Mouse (Mus musculus): ENCODE results near the gene Vmn1r115.
"Not testable (repeated sequence)": the region's sequence is repeated elsewhere in the genome, so short reads cannot be mapped to it uniquely, and the experiment has no call there.

Vmn1r115 gene

GRCm38 (mm10) chr7:20844885-20845284, at the start of gene Vmn1r115:
Gene Vmn1r115 (minus strand): TSS chr7:20844985.
- not testable (repeated sequence) for DNase-seq (ENCODE audit: low spot score)

- DNase-seq (ENCODE audit: low spot score), result not testable (repeated sequence)
Measured at GRCm38 (mm10) chr7:20884021-20884420, 39.2 kb upstream of the Vmn1r115 start, which contains the start of gene Vmn1r117. Gene Vmn1r117 (minus strand): TSS chr7:20884121.

GRCm38 (mm10) chr7:20871956-20872355, 27.2 kb upstream of the Vmn1r115 start, which contains the start of gene Vmn1r116:
Gene Vmn1r116 (plus strand): TSS chr7:20872256.
- not testable (repeated sequence) for DNase-seq (ENCODE audit: low spot score)

GRCm38 (mm10) chr7:20812086-20812485, 32.7 kb downstream of the Vmn1r115 start, which contains the start of gene Vmn1r114:
Gene Vmn1r114 (minus strand): TSS chr7:20812186.
- DNase-seq (ENCODE audit: low spot score), result not testable (repeated sequence)
